ENCODE assay signal across 16 mouse cellular contexts in the genomic region with DNA sequence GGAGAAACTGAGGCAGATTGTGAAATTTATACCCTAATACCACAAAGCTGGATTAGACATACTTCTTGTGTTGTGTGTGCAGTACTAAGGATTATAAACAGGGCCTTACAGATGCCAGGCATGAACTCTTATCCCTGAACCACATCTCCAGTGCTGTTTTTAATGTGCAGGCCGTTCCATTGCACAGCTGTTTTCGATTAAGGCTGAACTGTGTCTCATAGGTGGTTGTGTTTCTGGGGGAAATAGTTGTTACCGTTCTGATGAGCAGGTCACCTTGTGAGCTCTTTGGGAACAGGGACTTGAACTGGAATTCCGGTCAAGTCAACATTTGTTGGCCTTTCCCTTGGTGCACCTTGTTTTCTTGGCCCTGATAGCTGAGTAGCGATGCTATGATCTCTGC.
"Had no signal": no experiment of that assay in that cellular context is flagged by ENCODE, and none has a peak within 500 bp of the region (broad histone marks: within the 10 kb centered on the region; RNA-seq: fewer than 3 reads in every experiment).

No protein-coding gene starts in this region.

- H3K9ac ChIP-seq: liver, embryonic 15.5 days; lung, embryonic 14.5 days; midbrain, embryonic 15.5 days; neural tube, embryonic 12.5 days; stomach, embryonic 15.5 days had no signal

- H3K4me1 ChIP-seq: liver, embryonic 15.5 days; stomach, embryonic 15.5 days had no signal

- ATAC-seq: midbrain, embryonic 15.5 days had no signal

- H3K9me3 ChIP-seq: liver, embryonic 15.5 days; midbrain, embryonic 15.5 days; neural tube, embryonic 12.5 days; stomach, embryonic 15.5 days had no signal

- H3K4me2 ChIP-seq: liver, embryonic 11.5 days; liver, embryonic 15.5 days; lung, embryonic 14.5 days; midbrain, embryonic 11.5 days; midbrain, embryonic 15.5 days; neural tube, embryonic 12.5 days; stomach, embryonic 15.5 days had no signal

- H3K36me3 ChIP-seq: liver, embryonic 15.5 days; midbrain, embryonic 15.5 days; neural tube, embryonic 12.5 days; stomach, embryonic 15.5 days had no signal

- H3K4me3 ChIP-seq: layer of hippocampus, adult 2 months; liver, embryonic 15.5 days; midbrain, embryonic 15.5 days; neural tube, embryonic 12.5 days; stomach, embryonic 15.5 days had no signal

- H3K27me3 ChIP-seq: liver, embryonic 15.5 days; midbrain, embryonic 15.5 days; neural tube, embryonic 12.5 days; stomach, embryonic 15.5 days had no signal

- DNase-seq: kidney, adult 2 months; kidney, postnatal 4 days; left cerebral cortex, postnatal 4 days; lung, embryonic 14.5 days; lung, postnatal 10 days; lung, postnatal 4 days; thymus, adult 2 months; thymus, postnatal 25 days had no signal

- H3K27ac ChIP-seq: kidney, postnatal 0 days; layer of hippocampus, adult 2 months; liver, embryonic 15.5 days; midbrain, embryonic 15.5 days; neural tube, embryonic 12.5 days; stomach, embryonic 15.5 days had no signal
